Mouse (Mus musculus): ENCODE data around the gene Gnl3l. TPM values are rescaled to one million over a fixed set of nuclear protein-coding genes. Genes with fewer than 3 reads are reported as not detected.
A peak's percentile ranks its signal among the peaks of the same experiment; 100 is the strongest.

Gnl3l gene
- polyA plus RNA-seq (2014; fragmentation: Nextera tagmentation; extraction: Ambion mirVana), result 44.3 and 49.8 TPM in 2 replicates

- Histone ChIP-seq H3K4me2 (ENCODE audit: low read depth) (peak within 1 kb of the TSS; percentile 49), H3K36me3 (ENCODE audit: control insufficient read depth, insufficient read depth, low read length) (no peaks in the 10 kb centered on the region), H3K9me3 (ENCODE audit: control insufficient read depth, low read length) (no peaks in the 10 kb centered on the region), H3K27ac (ENCODE audit: low read depth, low read length) (no peak within 1 kb of the TSS), H3K4me1 (ENCODE audit: control insufficient read depth, insufficient read depth, low read length) (peaks cover 3% of the 10 kb centered on the region; the same call in 1 of the 2 replicates), H3K9ac (ENCODE audit: low read length) (peak within 1 kb of the TSS; percentile 53), H3K27me3 (ENCODE audit: control insufficient read depth, insufficient read depth, low read length) (no peaks in the 10 kb centered on the region), H3K4me3 (ENCODE audit: low read depth, low read length) (peak within 1 kb of the TSS; percentile 39)
- ATAC-seq (ENCODE audit: insufficient read depth, low FRiP score, low TSS enrichment), result peak; percentile 96
- WGBS, result 29% methylated on average over 42 of the region's 43 CpGs
- DNase-seq (ENCODE audit: low spot score), result peak; percentile 92
Observed at GRCm38 (mm10) chrX:151016938-151017877, at the start of gene Gnl3l. Gene Gnl3l (minus strand): TSS chrX:151017322.

GRCm38 (mm10) chrX:151066071-151066666, 49.0 kb upstream of the Gnl3l start:
- Histone ChIP-seq H3K4me2 (ENCODE audit: low read depth) (no peak overlapping the region), H3K27ac (ENCODE audit: low read depth, low read length) (no peak overlapping the region), H3K27me3 (ENCODE audit: control insufficient read depth, insufficient read depth, low read length) (no peaks in the 10 kb centered on the region), H3K4me3 (ENCODE audit: low read depth, low read length) (no peak overlapping the region), H3K4me1 (ENCODE audit: control insufficient read depth, insufficient read depth, low read length) (no peaks in the 10 kb centered on the region), H3K9ac (ENCODE audit: low read length) (no peak overlapping the region), H3K9me3 (ENCODE audit: control insufficient read depth, low read length) (no peaks in the 10 kb centered on the region), H3K36me3 (ENCODE audit: control insufficient read depth, insufficient read depth, low read length) (no peaks in the 10 kb centered on the region)
- ATAC-seq (ENCODE audit: insufficient read depth, low FRiP score, low TSS enrichment) (no peak), DNase-seq (ENCODE audit: low spot score) (no peak)
- 90% methylated on average over 7 of the region's 7 CpGs for WGBS

DNA sequence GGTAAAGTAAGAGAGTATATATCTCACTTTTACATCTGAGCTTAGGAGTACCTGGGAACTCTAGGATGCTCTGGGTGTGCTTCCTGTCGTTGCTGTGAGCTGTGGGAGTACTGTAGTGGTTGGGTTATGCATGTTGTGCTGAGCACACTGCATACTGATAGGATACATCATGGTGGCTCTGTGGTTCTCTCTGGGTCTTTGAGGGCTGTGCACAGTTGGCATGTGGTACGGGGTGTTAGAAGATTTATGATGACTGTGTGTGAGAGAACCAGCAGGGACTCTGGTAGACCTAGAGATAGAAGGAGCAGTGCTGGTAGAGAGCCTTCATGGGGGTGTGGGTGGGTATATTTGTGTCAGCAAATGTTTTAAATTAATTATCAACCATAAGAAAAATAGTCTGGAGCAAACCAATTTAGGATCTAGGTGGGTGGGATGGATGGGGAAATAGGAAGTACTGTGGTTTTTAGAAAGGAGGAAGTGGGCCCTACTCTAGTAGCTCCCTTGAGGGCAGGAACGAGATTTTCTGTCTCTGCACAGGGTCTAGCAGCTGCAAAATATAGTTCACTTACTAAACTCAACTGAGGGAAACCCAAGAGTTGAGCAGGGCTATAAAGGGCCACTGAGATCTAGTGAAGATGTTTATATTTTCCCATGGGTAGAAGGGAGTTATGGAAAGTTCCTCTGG, 44.6 kb upstream of the Gnl3l start:
- no peak overlapping the region for H3K4me3 ChIP-seq (ENCODE audit: low read depth, low read length)
- H3K27me3 ChIP-seq (ENCODE audit: control insufficient read depth, insufficient read depth, low read length), result no peaks in the 10 kb centered on the region
- no peaks in the 10 kb centered on the region for H3K9me3 ChIP-seq (ENCODE audit: control insufficient read depth, low read length)
- ATAC-seq (ENCODE audit: insufficient read depth, low FRiP score, low TSS enrichment) (no peak), DNase-seq (ENCODE audit: low spot score) (no peak)
- no peaks in the 10 kb centered on the region for H3K36me3 ChIP-seq (ENCODE audit: control insufficient read depth, insufficient read depth, low read length)
- no peak overlapping the region for H3K9ac ChIP-seq (ENCODE audit: low read length)
- WGBS, result 61% methylated on average over 3 of the region's 3 CpGs
- H3K27ac ChIP-seq (ENCODE audit: low read depth, low read length), result no peak overlapping the region
- H3K4me1 ChIP-seq (ENCODE audit: control insufficient read depth, insufficient read depth, low read length), result no peaks in the 10 kb centered on the region
- H3K4me2 ChIP-seq (ENCODE audit: low read depth), result no peak overlapping the region

DNA sequence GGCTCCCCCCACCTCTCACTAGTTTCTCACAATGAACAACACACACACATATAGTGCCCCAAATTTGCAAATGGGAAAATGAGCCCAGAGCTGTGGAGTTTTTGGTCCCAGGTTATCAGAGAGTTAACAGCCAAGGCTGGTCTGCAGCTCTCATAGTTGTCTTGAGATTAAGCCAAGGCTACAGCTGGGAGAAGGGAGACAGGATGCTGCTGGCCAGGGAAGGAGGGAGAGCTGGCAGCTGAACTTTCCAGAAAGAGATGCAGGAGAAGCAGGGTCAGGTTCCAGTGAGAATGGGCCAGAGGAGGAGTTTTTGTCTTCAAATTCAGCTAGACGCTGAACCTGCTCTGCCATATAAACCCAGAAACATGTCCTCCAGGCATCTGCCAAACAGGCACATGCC, 42.2 kb upstream of the Gnl3l start:
- 90% methylated on average over 1 of the region's 1 CpGs for WGBS
- Histone ChIP-seq H3K27ac (ENCODE audit: low read depth, low read length) (no peak overlapping the region), H3K36me3 (ENCODE audit: control insufficient read depth, insufficient read depth, low read length) (no peaks in the 10 kb centered on the region), H3K4me3 (ENCODE audit: low read depth, low read length) (no peak overlapping the region), H3K9me3 (ENCODE audit: control insufficient read depth, low read length) (no peaks in the 10 kb centered on the region), H3K9ac (ENCODE audit: low read length) (no peak overlapping the region), H3K27me3 (ENCODE audit: control insufficient read depth, insufficient read depth, low read length) (no peaks in the 10 kb centered on the region), H3K4me2 (ENCODE audit: low read depth) (no peak overlapping the region), H3K4me1 (ENCODE audit: control insufficient read depth, insufficient read depth, low read length) (no peaks in the 10 kb centered on the region)
- DNase-seq (ENCODE audit: low spot score) (no peak), ATAC-seq (ENCODE audit: insufficient read depth, low FRiP score, low TSS enrichment) (no peak)

GRCm38 (mm10) chrX:151055559-151055958, 38.4 kb upstream of the Gnl3l start:
- Histone ChIP-seq H3K27ac (ENCODE audit: low read depth, low read length) (no peak overlapping the region), H3K4me1 (ENCODE audit: control insufficient read depth, insufficient read depth, low read length) (no peaks in the 10 kb centered on the region), H3K27me3 (ENCODE audit: control insufficient read depth, insufficient read depth, low read length) (no peaks in the 10 kb centered on the region), H3K4me2 (ENCODE audit: low read depth) (no peak overlapping the region), H3K9me3 (ENCODE audit: control insufficient read depth, low read length) (no peaks in the 10 kb centered on the region), H3K36me3 (ENCODE audit: control insufficient read depth, insufficient read depth, low read length) (no peaks in the 10 kb centered on the region), H3K4me3 (ENCODE audit: low read depth, low read length) (no peak overlapping the region), H3K9ac (ENCODE audit: low read length) (no peak overlapping the region)
- no peak for DNase-seq (ENCODE audit: low spot score)
- WGBS, result 25% methylated on average over 1 of the region's 1 CpGs
- no peak for ATAC-seq (ENCODE audit: insufficient read depth, low FRiP score, low TSS enrichment)

DNA sequence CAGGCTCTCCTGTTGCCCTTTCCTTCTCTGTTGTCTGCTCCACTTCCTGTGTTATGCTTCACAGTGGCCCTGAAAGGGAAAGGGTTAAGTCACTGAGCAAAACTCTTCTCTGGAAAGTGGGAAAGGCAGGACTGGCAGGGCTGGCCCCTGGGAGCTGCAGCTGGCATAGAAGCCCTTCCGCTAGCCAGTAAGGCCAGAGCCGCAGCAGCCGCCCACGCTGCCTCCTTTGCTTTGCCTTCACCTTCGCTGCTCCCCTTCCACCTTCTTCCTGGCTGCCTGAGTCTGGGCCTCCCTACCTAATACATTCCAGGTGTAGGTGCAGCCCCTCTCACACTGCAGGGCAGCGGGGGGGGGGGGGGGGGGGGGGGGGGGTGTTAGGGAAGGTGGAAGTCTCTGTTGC, 37.4 kb upstream of the Gnl3l start:
- Histone ChIP-seq H3K27ac (ENCODE audit: low read depth, low read length) (no peak overlapping the region), H3K4me1 (ENCODE audit: control insufficient read depth, insufficient read depth, low read length) (no peaks in the 10 kb centered on the region; the same call in 1 of the 2 replicates), H3K9ac (ENCODE audit: low read length) (no peak overlapping the region), H3K9me3 (ENCODE audit: control insufficient read depth, low read length) (no peaks in the 10 kb centered on the region), H3K4me2 (ENCODE audit: low read depth) (no peak overlapping the region), H3K27me3 (ENCODE audit: control insufficient read depth, insufficient read depth, low read length) (no peaks in the 10 kb centered on the region), H3K36me3 (ENCODE audit: control insufficient read depth, insufficient read depth, low read length) (no peaks in the 10 kb centered on the region), H3K4me3 (ENCODE audit: low read depth, low read length) (no peak overlapping the region)
- WGBS, result 57% methylated on average over 5 of the region's 6 CpGs
- DNase-seq (ENCODE audit: low spot score) (no peak), ATAC-seq (ENCODE audit: insufficient read depth, low FRiP score, low TSS enrichment) (no peak)

GRCm38 (mm10) chrX:151050337-151050736, 33.2 kb upstream of the Gnl3l start:
- Histone ChIP-seq H3K36me3 (ENCODE audit: control insufficient read depth, insufficient read depth, low read length) (no peaks in the 10 kb centered on the region), H3K4me2 (ENCODE audit: low read depth) (no peak overlapping the region), H3K9me3 (ENCODE audit: control insufficient read depth, low read length) (no peaks in the 10 kb centered on the region), H3K27ac (ENCODE audit: low read depth, low read length) (no peak overlapping the region), H3K9ac (ENCODE audit: low read length) (no peak overlapping the region), H3K4me3 (ENCODE audit: low read depth, low read length) (no peak overlapping the region), H3K27me3 (ENCODE audit: control insufficient read depth, insufficient read depth, low read length) (no peaks in the 10 kb centered on the region), H3K4me1 (ENCODE audit: control insufficient read depth, insufficient read depth, low read length) (peaks cover 3% of the 10 kb centered on the region; the same call in 1 of the 2 replicates)
- no peak for ATAC-seq (ENCODE audit: insufficient read depth, low FRiP score, low TSS enrichment)
- WGBS, result 79% methylated on average over 7 of the region's 7 CpGs
- no peak for DNase-seq (ENCODE audit: low spot score)

DNA sequence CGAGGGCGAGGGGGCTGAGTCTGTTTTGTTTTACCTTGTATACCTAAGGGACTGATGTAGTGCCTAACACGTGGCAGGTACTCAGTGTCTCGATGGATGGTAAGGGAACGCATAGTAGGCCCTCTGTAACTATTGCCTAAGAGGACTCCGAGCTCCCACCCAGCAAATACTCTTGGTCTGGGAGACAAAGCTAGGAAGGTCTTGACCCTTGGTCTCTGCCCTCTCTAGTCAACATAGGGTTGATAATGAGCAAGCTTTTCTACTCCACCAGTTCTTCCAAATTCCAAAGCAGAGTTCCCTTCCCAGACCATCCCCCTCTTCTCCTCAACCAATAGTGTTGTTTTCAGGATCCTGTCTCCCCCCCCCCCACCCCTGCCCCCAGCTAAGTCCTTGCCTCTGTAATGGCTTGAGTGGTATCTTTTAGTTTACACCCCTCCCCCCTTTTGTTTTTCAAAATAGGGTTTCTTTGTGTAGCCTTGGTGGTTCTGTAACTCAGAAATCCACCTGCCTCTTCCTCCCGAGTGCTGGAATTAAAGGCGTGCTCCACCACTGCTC, 32.6 kb upstream of the Gnl3l start:
- WGBS, result 40% methylated on average over 8 of the region's 8 CpGs
- Histone ChIP-seq H3K4me3 (ENCODE audit: low read depth, low read length) (no peak overlapping the region), H3K4me2 (ENCODE audit: low read depth) (no peak overlapping the region), H3K9ac (ENCODE audit: low read length) (no peak overlapping the region), H3K27ac (ENCODE audit: low read depth, low read length) (no peak overlapping the region), H3K27me3 (ENCODE audit: control insufficient read depth, insufficient read depth, low read length) (no peaks in the 10 kb centered on the region), H3K9me3 (ENCODE audit: control insufficient read depth, low read length) (no peaks in the 10 kb centered on the region), H3K36me3 (ENCODE audit: control insufficient read depth, insufficient read depth, low read length) (no peaks in the 10 kb centered on the region), H3K4me1 (ENCODE audit: control insufficient read depth, insufficient read depth, low read length) (peaks cover 3% of the 10 kb centered on the region; the same call in 1 of the 2 replicates)
- ATAC-seq (ENCODE audit: insufficient read depth, low FRiP score, low TSS enrichment), result no peak
- no peak for DNase-seq (ENCODE audit: low spot score)
